Mouse (Mus musculus) hindlimb bud, embryonic 11.5 days (tissue): ENCODE data around the gene Peli3.
"Not testable (repeated sequence)": the region's sequence is repeated elsewhere in the genome, so short reads cannot be mapped to it uniquely, and the experiment has no call there.

ENCODE experiments used
- DNase-seq: peaks from one replicate; pipeline ENCODE4 v3.0.0-alpha.2; 2012; ENCODE audit warnings: low read depth, low spot score; ENCODE audit errors: extremely low spot score

Peli3 gene

DNA sequence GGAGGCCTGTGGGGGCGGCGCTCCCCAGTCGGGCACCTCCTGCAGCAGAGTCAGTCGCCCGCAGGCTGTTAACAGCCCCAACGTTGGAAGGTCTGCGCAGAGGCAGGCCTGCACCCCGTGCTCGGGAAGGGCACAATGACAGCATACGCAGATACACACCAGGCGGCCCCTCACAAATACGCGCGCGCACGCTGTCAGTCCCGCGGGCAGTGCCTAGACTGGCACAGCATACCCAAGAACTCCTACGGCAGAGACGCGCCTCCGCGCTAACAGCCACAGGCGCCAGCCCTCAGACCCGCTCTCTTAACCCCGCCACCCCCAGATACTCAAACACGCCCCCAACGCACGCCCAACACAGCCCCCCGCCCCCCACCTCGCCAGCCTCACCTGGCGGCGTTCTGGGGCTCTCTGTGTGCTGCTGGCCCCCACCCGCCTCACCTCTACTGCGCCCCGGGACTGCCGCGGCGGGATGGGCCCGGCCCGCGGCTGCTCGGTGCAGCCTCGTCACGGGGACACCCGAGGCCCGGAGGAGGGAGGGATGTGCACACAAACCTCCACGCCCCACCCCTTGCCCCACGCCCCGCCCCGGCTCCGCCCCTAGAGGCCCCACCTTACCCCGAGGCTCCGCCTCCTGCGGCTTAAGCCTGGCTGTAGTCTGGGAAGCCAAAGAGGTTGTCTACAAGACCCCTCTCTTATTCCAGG, at the start of gene Peli3:
Gene Peli3 (minus strand): TSS at position 577 of the 702 bp plus-strand sequence.
- DNase-seq: no peak

DNA sequence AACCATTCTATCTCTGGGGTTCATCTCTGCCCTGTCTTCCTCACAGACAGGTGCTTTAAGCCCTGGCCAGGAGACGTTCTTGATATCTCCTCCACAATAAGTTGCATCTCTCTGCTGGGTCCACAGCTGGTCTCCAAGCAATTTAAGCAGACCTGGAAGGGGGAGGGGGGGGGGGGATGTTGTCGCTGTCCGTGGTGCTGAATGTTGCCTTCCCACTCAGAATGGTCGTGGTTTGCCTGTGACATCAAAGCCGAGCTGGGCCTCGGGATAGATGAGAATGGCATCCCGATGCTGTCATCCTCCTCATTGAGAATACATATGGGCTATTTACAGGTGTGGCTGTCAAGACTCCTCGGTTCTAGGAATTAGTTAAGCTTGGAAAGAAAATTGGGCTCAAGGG, 49.4 kb upstream of the Peli3 start:
- no peak for DNase-seq

DNA sequence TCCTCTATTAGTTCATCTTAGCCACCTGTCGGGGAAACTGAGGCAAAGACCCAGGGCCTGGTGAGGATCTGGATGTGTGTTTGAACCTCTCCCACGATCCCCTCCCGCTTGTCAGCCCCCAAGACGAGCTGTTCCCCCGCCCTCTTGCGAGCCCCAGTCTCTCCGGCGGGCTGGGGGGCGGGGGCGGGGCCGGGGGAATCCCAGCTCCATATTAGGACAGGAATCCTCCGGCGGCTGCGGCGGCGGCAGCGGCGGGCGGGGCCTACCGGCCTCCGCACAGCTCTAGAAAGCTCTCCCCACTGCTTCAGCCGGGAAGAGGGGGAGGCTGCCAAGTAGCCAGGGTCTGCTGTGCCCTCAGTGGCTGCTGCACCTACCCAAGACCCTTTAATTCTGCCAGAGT, 47.8 kb upstream of the Peli3 start:
- DNase-seq: no peak

DNA sequence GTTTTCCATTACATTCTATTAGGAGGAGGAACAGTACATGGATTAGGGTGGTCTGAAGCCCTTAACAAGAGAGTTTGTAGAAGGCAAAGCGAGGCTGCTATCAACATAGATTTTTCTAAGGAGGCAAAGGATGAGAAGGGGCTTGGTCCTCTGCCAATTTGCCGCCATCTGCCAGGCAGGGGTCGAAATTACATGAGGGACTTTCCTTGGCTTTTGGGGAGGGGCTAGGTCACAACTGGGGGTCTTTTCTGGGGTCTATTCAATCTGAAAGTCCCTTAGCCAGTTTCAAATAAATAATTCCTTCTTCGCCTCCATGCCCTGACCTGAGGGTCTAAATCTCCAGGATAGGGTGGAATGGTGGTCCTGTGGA, 47.3 kb upstream of the Peli3 start, which contains the start of gene Npas4:
Gene Npas4 (minus strand): TSS at position 61 of the 370 bp plus-strand sequence.
- DNase-seq: no peak

DNA sequence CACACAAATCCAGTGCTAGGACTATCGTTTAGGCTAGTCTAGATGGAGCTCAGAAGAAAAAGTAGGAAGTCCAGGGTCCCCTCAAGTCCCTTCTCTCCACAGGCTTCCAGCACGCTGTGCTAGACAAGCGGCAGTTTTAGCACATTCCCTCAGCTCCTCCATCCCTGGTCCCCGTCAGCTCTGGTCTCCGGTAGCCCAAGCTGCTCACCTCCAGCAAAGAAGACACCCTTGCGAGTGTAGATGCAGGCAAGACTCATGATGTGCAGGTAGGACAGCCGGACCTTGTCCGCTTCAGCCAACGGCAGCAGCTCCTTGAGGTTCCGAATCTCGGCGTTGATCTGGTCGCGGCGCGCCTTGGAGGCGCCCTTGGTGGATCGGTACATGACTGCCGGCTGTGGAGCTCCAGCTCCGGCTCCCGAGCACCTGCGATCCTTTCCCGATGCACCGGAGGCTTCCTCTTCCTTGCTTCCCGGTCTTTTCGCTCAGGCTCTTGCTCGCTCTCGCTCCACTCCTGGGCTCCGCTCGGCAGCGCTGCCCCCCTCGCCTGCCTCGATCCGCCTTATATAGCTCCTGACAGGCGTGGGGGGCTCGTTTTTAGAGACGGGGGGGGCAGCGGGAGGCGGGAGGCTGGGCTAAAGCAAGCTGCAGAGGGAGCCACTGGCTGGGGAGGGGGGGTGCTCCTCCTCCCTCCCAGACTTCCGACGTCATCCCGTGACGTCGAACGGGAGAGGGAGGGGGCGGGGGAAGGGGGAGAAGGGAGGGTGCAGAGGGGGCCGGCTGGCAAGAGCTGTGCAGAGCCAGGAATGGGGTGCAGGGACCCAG, 46.7 kb upstream of the Peli3 start:
- no peak for DNase-seq

DNA sequence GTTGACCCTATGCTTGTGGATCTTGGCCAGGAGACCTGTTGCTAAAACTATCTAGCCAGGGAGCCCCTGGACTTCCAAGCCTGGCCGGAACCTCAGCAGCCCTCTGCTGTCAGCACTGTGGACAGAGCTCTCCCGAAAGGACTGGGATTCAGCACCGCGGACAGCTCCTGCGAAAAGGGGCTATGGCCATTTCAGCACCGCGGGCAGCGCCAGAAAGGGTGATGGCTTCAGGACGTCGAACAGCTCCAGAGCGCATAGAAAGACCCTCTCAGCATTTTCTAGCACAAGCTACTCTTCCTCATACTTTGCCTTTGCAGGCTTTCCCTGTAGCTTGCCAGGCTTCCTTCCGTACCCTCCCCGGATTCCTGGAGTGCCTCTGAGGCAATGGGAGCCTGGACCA, 46.1 kb upstream of the Peli3 start:
- DNase-seq: peak; percentile 72

DNA sequence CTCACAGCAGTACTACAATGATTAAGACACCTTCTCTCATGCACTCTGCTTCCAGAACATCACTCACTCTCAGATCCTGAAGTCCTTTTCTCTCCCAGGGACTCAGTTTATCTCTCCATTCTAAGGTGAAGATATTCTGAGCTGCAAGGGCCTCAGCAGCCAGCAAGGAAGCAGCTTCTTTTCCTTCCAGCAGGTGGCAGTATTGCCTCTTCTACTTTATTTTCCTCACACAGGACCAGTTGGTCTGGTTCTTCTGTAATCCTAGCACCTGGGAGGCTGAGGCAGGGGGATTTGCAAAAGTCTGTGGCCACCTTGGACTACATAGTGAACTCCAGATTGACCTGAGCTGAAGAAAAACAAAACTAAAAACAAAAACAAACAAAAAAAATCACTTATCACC, 38.8 kb upstream of the Peli3 start:
- peak; percentile 71 for DNase-seq

DNA sequence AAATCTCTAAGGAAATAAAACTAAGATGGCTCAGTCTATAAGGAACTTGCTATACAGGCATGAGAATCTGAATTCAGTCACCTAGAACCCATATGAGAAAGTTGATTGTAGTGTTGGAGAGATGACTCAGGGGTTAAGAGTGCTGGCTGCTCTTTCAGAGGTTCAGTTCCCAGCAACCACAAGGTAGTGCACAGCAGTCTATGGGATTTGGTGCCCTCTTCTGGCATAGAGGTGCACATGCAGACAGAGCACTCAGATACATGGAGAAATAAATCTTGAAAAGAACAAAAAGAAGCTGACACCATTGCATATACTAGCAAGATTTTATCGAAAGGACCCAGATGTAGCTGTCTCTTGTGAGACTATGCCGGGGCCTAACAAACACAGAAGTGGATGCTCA, 25.3 kb upstream of the Peli3 start:
- DNase-seq: no peak

DNA sequence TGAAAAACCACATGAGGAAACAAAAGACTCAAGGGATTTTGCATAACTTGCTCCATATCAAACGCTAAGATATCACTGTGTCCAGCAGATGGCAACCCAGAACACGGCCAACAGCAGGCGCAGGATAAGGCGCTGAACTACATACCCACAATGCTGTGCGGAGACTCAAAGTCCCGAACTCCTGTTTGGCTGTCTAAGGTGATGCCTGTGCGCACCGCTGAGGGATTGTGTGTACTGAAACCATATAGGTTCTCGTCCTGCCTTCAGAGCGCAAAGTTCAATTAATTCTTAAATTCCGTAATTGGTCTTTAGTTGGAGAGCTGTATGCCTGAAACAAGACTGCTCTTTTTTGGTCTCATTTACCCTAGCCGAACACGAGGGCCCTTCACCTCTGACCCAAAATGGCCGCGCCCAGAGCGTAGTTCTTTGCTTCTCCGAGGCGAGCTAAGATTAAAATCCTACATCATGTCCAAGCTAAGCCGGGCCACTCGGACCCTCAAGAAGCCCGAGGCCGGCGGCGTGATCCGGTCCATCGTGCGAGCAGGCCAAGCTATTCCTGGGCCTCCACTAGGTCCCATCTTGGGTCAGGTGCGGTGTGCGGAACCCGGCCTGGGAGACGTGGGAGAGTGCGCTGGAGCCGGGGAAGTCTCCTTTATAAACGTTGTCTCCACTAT, 19.1 kb upstream of the Peli3 start, which contains the start of gene Mrpl11:
Gene Mrpl11 (plus strand): TSS at position 220 of the 674 bp plus-strand sequence.
- peak; percentile 95 for DNase-seq

DNA sequence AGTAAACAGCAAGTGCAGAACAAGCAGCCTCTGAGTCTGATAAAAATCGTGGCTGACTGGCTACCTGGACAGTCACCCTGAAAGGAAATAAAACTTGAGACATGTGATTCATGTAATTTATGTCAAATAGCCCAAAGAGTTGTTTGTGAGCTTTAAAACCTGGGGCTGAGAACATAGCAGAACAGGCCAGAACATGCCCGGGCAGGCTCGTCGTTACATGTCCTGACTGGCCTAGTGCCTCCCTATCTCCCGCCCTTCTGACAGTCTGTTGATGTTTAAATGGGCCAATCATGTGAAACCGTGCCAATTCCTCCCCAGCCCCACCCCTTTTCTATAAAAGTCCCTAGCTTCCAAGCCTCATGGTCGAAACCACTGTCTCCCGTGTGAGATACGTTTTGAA, 5.7 kb upstream of the Peli3 start:
- DNase-seq: not testable (repeated sequence)

DNA sequence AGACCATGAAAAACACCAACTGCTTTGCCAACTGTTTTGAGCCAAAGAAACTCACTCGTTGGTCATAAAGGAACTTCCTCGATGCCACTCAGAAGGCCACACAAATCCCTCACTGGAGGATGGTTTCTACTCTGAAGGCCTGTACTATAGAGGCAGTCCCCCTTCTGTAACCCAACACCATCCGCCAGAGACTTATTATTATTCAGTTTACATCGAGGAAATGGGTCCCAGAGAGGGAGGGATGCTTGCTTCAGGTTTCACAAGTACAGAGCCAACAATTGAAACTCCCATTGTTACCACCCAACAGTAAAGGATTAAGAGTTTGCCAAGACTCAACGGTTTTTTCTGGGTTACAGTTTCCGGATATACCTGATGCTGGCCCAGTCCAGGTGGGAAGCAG, 2.6 kb upstream of the Peli3 start:
- DNase-seq: no peak

DNA sequence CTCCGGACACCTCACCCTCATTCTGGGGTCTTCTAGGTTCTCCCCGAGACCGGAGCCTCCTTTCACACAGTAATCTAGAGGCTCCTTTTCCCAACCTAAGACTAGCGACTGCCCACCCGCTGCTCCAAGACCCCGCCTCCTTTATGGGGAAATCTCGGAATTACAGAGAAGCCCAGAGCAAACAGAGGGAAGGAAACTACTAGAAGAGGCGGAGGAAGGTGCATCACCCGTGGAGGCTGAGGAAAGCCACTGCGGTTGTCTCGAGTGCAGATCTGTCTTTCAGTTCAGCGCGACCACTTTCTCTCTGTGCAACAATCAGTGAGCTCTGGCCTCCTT, 294 bp upstream of the Peli3 start:
- DNase-seq: no peak

DNA sequence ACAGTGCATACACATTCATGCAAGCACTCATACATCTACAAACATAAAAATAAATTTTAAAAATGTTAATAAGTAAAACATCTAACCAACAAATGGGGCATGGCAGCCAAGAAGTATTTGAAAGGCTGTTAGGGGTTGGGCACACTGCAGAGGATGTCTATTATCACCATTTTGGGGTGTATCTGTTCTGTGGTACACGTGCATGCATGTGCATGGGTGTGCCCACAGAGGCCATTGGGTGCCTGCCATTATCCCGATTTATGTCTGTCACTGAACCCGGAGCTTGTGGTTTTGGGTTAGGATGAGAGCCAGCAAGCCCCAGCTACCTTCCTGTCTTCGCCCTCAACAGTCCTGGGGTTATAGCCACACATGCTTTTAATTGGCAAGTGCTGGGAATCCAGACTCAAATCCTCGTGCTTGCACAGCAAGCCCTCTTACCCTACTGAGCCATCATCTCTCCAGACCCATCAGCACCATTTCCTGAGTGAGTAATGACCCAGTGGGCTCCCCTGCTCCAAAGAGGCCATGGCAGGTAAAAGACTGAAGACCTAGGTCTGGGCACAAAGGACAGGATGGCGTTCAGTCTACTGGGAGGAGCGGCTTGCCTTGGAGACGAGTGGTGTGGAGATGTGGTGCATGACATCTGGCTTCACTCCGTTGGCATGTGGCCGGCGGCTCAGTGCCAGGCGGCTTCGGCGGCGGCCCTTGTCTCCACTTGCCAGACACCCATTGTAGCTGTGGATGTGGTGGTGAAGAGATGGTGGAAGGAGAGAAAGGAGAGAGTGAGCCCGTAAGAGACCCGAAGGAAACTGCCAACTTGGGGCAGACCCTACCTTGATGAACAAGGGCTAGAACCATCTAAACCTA, 5.2 kb downstream of the Peli3 start:
- no peak for DNase-seq

DNA sequence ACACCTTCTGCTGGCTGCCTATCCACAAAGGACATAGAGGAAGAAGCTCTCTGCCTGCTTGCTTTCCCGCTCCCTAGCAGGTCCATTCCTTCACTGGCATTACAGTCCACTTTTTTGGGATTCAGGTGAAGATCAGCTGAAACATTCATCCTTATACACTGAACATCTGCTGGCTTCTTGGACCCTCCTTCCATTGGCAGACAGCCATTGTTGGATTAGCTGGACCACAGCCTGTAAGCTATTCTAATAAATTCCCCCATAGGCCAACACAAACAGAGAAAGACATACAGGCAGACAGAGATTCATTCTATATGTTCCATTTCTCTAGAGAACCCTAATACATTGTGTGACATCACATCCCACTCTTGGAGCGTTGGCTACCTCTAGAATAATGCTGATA, 6.0 kb downstream of the Peli3 start:
- DNase-seq: no peak

DNA sequence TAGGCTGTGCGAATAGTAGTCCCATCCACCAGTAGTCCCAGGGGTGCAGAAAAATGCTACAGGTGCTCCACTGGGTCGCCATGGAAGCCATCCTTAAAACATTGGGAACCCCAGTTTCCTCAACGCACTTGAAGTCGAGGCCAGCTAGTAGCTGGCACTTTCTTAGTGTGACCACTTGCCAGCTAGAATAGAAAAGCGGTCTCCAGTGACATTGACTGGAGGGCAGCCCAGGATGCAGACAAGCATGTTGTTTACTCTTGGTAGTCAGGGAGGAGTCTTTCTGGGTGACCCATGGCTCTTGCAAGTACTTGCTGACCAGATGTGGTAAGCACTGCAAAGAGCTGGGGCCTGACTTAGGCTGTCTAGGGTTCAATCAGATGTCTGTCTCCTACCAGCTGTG, 14.1 kb downstream of the Peli3 start:
- DNase-seq: no peak

DNA sequence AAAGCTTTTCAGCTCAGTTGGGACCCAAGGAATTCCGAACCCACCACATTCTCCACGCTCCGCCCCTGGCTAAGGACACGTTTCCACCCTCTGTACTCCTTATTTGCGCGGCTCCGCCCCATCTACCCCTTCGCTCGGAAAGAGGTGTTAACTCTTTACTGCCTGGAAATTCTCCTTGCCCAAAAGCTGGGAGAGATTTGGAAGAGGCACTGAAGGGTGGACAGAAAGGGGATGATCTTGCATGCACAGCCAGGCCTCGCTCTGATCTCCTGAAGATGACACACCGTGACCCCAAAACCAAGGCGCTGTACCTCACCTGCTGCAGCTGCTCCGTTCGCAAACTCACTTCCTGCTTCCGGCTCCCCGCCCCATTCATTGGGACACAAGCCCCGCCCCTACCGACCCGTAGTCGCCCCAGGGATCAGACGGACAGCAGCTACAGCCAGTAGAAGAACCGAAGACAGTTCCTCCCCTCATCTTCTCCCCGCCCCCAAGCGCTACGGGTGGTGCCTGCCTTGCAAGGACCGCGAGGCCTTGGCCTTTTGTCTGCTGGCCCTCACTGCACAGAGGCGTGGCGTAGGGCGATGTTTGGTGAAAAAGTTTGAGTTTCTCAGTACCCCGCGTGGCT, 14.9 kb downstream of the Peli3 start, which contains the start of gene Dpp3:
Gene Dpp3 (minus strand): TSS at position 384 of the 628 bp plus-strand sequence.
- DNase-seq: peak; percentile 85

DNA sequence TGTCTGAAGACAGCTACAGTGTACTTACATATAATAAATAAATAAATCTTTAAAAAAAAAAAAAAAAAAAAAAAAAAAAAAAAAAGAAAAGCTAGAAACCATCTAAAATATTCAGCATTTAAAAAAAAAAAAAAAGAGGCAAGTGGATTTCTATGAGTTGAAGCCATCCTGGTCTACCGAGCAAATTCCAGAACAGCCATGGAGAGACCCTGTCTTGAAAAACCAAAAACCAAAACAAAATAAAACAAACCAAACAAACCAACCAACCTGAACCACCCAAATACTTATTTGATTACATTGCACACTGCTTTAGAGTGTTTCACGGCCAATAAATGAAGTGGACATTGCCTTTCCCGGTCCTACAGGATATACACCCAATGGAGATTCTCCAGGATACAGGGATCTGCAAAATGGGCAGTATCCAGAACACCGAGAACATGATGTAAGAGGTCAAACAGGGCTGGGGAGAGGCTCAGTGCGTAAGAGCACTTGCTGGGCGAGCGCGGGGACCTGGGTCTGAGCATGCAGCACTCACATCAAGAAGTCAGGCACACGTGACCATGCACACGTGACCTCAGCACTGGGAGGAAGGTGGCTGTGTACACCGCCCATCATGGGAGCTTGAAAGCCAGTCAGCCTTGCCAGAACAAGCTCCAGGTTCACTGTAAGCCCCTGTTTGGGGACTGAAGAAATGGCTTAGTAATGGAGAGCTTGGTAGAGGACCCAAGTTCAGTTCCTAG, 17.6 kb downstream of the Peli3 start:
- no peak for DNase-seq

DNA sequence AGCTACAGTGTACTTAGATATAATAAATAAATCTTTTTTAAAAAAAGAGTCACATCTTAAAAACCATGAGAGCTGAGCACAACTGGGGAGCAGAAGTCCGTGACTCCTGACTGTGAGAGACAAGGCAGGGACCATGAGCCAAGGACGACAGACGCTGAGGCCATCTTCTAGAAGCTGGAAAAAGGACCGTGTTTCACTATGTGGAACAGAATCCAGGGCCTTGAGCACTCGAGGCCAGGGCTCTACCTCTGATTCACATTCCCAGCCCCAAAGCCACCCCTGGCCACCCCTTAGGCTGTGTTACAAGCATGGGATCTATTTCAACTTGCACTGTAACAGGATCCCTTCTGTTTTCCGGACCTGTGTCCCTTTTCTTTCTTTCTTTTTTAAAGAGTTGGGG, 23.3 kb downstream of the Peli3 start:
- DNase-seq: no peak

DNA sequence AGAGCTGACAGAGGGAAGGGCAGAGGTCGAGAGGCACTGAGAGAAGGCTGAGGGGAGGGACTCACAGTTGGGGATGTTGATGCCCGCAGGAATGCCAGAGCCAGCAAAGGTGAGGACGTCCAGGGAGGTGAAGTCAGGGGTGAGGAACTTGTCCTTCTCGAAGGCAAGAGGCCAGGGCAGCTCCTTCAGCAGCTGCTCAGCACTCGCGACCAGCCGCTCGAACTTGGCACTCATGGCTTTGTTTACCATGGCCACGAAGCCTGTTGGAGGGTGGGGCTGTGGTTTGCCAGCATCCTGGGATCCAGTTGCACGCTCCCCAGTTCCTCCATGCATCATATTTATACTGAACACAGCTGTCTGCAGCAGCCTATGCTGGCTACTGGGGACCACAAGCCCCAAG, 26.1 kb downstream of the Peli3 start:
- no peak for DNase-seq
